Mouse (Mus musculus) adrenal gland, adult 8-10 months (tissue): ENCODE measurements at regions not wholly inside any gene's neighbourhood (a gene's known extent, or its start where the extent isn't known, plus 50 kb on each side); places are given as distances from the start of the nearest gene placed in this dataset.

Experiments used
- DNase-seq: peaks from one replicate; pipeline ENCODE4 v3.0.0; 2022

GRCm38 (mm10) chrX:4136135-4136534 lies 60.2 kb upstream of the Btbd35f28 start:
- DNase-seq = peak; percentile 0
